Mouse (Mus musculus): ENCODE measurements around the gene Gm7694.

Gene Gm7694

DNA sequence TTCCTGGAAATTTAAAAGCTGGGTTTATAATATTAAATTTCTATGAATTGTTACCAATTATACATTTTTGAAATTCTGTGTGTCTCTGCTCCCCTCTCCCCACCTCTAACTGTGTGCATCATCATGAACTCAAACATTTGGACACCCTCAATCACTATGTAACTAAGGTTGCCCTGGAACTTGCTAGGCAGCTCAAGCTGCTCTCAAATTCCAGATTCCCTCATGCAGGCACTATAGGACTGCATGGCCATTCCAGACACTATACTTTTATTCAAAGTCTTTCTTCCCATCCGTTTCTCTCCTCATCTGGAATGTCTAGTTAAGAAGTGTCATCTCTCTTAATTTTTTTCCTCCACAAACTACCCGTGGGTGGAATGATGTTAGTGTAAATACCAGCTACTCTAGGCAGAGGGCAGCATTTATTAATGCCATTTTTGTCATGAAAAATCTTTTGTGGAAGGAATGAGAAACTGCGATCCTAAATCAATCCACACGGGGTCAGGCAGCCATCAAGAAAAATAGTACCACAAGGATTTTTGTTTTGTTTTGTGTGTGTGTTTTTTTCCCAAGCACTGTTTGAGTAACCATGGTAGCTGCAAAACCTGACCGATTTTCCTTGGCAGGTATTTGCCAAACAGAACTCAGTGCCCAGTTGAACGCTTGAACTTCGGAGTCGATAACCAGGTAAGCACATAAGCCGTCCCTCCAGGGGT, 13.7 kb downstream of the Gm7694 start:
- intact Hi-C loops (cut with DNase I): no loop called here

- intact Hi-C loops (cut with DNase I): no loop called here
Measured at GRCm38 (mm10) chr1:170282415-170283129, 23.6 kb downstream of the Gm7694 start.

DNA sequence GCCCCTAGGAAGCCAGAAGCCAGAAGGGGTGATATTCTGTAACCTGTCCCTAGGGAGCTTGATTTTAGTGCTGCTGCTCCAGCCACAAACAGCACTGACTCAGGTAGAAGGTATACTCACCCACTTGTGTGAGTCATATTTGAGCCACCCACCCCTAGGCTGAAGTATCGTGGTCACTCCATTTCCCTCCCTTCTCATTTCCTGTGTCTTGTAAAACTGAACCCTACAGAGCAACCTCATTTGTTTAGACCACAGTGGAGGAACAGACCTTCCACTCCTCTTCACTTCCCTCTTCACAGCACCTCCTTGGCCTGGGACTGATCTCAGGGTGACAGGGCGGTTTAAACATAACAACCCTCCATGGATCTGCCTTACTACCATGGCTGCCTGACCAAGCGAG, 29.1 kb downstream of the Gm7694 start, which contains the start of gene Sh2d1b1:
Sh2d1b1 (plus strand) TSS at position 305 of the 400 bp plus-strand sequence.
- intact Hi-C loops (cut with DNase I): no loop called here

DNA sequence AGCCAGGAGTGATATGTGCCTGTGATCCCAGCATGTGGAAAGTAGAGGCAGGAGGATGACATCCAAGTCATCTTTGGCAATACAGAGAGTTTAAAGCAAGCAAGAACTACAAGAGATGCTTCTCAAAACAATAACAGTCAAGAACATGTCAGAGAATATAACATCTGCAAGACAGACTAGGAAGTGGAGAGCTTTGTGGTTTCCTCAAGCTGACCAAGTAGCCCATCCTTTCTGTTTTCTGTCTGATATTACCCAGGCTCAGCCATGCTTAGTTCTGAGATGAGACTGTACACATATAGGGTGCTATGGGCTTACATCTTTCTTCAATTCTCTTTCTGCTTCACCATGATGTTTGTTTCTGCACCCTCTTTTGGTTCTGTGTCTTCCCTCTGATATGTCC, 32.9 kb downstream of the Gm7694 start:
- intact Hi-C loops (cut with DNase I): no loop called here

- intact Hi-C loops (cut with DNase I): no loop called here
Measured at GRCm38 (mm10) chr1:170270696-170271095, 35.4 kb downstream of the Gm7694 start.

GRCm38 (mm10) chr1:170270281-170270680, 35.9 kb downstream of the Gm7694 start:
- intact Hi-C loops (cut with DNase I): no loop called here

DNA sequence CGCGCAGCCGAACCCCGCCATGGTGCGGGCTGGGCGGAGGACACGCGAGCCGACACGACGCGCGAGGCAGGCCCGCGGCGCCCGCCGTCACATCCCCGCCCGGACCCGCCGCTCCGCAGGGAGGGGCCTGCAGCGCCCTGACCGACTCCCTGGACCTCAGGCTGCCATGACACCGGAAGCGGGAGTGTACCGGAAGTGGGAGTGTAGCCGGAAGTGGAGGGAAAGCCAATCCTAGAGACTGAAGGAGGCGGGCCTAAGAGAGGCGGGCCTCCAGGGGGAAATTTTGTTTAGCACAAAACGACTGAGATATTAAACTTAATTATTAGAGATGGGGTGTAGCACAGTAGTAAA, 50.6 kb downstream of the Gm7694 start:
- intact Hi-C loops (cut with DNase I): no loop called here

GRCm38 (mm10) chr1:170254893-170255559, 51.1 kb downstream of the Gm7694 start:
- intact Hi-C loops (cut with DNase I): no loop called here
